Mouse (Mus musculus): Measurements from ENCODE around the gene Glyatl3. TPM values are rescaled to one million over a fixed set of nuclear protein-coding genes. Genes with fewer than 3 reads are reported as not detected.

Glyatl3 gene
- not detected for total RNA-seq (2021)
- long read RNA-seq, experiment 1, result 0 reads
- long read RNA-seq, experiment 2, result 0 reads

- DNase-seq (ENCODE audit: low spot score in 2 of 2), result no peak
Measured at GRCm38 (mm10) chr17:40914250-40914649, at the start of gene Glyatl3. TSS of gene Glyatl3 (minus strand) at chr17:40914350.

- DNase-seq (ENCODE audit: low spot score in 2 of 2), result peak in 1 of 2 experiments; percentile 18
Measured at GRCm38 (mm10) chr17:40948518-40948917, 34.4 kb upstream of the Glyatl3 start.

GRCm38 (mm10) chr17:40934420-40935231 is 20.5 kb upstream of the Glyatl3 start, which contains the start of the genes Mut and Cenpq:
TSS of gene Mut (plus strand) at chr17:40934685.
TSS of gene Cenpq (minus strand) at chr17:40935047.
- DNase-seq (ENCODE audit: low spot score in 2 of 2), result peak; percentile 94 to 95

- DNase-seq (ENCODE audit: low spot score in 2 of 2), result no peak
Measured at GRCm38 (mm10) chr17:40933985-40934384, 19.8 kb upstream of the Glyatl3 start.

GRCm38 (mm10) chr17:40915499-40915898 is 1.3 kb upstream of the Glyatl3 start:
- no peak for DNase-seq (ENCODE audit: low spot score in 2 of 2)

- DNase-seq (ENCODE audit: low spot score in 2 of 2), result no peak
Measured at GRCm38 (mm10) chr17:40904721-40905154, 9.4 kb downstream of the Glyatl3 start.

- DNase-seq (ENCODE audit: low spot score in 2 of 2), result no peak
Measured at GRCm38 (mm10) chr17:40904056-40904597, 10.0 kb downstream of the Glyatl3 start.

- no peak for DNase-seq (ENCODE audit: low spot score in 2 of 2)
Measured at GRCm38 (mm10) chr17:40903345-40903744, 10.8 kb downstream of the Glyatl3 start.

GRCm38 (mm10) chr17:40899783-40900363 is 14.3 kb downstream of the Glyatl3 start:
- no peak for DNase-seq (ENCODE audit: low spot score in 2 of 2)

GRCm38 (mm10) chr17:40896863-40897262 is 17.3 kb downstream of the Glyatl3 start:
- DNase-seq (ENCODE audit: low spot score in 2 of 2), result no peak

- DNase-seq (ENCODE audit: low spot score in 2 of 2), result no peak
Measured at GRCm38 (mm10) chr17:40887849-40888536, 26.2 kb downstream of the Glyatl3 start.

- DNase-seq (ENCODE audit: low spot score in 2 of 2), result no peak
Measured at GRCm38 (mm10) chr17:40885155-40885554, 29.0 kb downstream of the Glyatl3 start.

GRCm38 (mm10) chr17:40882172-40882571 is 32.0 kb downstream of the Glyatl3 start:
- no peak for DNase-seq (ENCODE audit: low spot score in 2 of 2)

- peak; percentile 43 to 44 for DNase-seq (ENCODE audit: low spot score in 2 of 2)
Measured at GRCm38 (mm10) chr17:40879924-40880691, 34.0 kb downstream of the Glyatl3 start, which contains the start of gene 9130008F23Rik. TSS of gene 9130008F23Rik (minus strand) at chr17:40880559.

GRCm38 (mm10) chr17:40879528-40879923 is 34.6 kb downstream of the Glyatl3 start:
- no peak for DNase-seq (ENCODE audit: low spot score in 2 of 2)

- DNase-seq (ENCODE audit: low spot score in 2 of 2), result no peak
Measured at GRCm38 (mm10) chr17:40877741-40878140, 36.4 kb downstream of the Glyatl3 start.

GRCm38 (mm10) chr17:40875568-40875967 is 38.6 kb downstream of the Glyatl3 start:
- no peak for DNase-seq (ENCODE audit: low spot score in 2 of 2)

GRCm38 (mm10) chr17:40874701-40875100 is 39.4 kb downstream of the Glyatl3 start:
- no peak for DNase-seq (ENCODE audit: low spot score in 2 of 2)

- DNase-seq (ENCODE audit: low spot score in 2 of 2), result no peak
Measured at GRCm38 (mm10) chr17:40873582-40874011, 40.6 kb downstream of the Glyatl3 start.

GRCm38 (mm10) chr17:40872626-40873025 is 41.5 kb downstream of the Glyatl3 start:
- DNase-seq (ENCODE audit: low spot score in 2 of 2), result no peak

Measured in adrenal gland, adult 18-20 months (tissue).